Mouse (Mus musculus): ENCODE results near the gene Mapk1. TPM values are rescaled to one million over a fixed set of nuclear protein-coding genes. Genes with fewer than 3 reads are reported as not detected.

Gene Mapk1
- total RNA-seq, 2 experiments from 2014 or later: 284 to 293 TPM

DNA sequence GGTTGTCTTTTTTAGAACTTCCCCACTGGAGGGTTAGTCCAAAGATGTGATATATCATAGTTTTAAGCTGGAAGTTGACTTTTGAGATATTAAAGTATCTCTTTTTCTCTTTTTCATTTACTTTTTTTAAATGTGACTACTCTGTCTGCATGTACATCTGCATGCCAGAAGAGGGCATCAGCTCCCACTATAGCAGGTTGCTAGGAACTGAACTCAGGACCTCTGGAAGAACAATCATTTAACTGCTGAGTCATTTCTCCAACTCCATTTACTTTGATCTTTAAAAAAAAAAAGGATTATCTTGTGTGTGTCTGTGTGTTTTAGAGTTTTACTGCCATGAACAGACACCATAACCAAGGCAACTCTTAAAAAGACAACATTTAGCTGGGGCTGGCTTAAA lies 93.7 kb downstream of the Mapk1 start:
- no peak for DNase-seq
- intact Hi-C loops (cut with DNase I): no loop called here

DNA sequence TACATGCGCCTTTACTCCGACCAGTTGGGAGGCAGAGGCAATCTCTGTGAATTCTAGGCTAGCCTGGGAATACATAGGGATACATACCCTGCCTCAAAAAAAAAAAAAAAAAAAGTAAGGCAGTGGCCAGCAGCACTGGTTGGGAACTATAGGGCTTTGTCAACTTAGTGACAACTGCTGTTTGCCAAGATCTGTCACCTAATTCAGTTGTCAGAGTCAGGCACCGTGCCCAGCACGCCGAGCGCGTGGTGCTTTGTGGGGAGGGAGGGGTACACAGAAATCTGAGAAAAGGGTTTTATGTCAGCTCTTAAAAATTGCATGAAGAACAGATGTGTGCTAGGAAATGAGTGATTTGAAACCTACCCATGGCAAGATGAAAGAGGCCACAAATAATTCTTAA lies 94.9 kb downstream of the Mapk1 start:
- intact Hi-C loops (cut with DNase I): no loop called here
- peak; percentile 26 for DNase-seq

DNA sequence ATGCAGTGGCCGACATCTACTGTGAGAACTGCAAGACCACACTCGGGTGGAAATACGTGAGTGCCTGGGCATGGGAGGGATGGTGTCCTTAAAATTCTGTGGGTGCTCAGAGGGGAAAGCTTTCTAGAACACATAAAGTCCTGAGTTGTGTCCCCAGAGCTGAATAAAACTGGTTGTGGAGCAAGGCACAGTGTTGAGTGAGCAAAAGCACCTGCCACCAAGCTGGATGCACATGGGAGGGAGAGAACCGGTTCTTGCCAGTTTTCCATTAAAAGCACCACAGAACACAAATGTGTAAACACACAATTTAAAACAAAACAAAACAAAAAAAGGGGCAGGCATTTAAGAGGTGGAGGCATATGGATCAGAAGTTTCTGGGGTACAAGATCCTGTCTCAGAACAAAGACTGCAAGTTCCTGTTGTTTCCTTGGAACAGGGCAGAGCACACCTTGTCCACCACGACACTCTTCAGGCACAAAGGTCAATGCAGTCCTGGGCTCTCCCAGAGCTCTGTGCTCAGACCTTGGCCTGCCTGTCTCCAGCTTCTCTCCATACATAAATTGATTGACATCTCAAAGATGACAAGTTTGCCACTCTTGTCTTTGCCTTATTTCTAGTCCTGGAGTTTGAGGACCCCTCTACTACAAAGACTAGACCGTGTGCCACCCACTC lies 99.1 kb downstream of the Mapk1 start:
- DNase-seq: no peak
- intact Hi-C loops (cut with DNase I): no loop called here

DNA sequence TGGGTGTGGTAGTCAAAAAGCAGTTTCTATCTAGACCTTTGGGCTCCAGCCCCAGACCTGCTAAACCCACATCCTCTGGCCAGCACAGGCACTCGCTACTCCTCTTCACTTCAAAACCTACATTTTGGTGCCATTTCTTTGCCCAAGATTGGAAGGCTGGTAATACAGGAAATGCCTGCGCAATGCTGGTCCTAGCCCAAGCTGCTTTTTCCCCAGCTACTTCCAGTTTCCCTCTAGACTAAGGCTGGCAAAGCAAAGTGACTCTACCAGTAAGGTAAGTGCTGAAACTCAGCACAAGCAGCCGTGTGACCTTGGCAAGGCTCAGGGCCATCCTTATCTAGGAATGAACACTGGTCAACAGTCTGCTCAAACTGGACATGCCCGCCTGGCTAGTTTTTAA lies 102.5 kb downstream of the Mapk1 start:
- intact Hi-C loops (cut with DNase I): no loop called here
- no peak for DNase-seq

DNA sequence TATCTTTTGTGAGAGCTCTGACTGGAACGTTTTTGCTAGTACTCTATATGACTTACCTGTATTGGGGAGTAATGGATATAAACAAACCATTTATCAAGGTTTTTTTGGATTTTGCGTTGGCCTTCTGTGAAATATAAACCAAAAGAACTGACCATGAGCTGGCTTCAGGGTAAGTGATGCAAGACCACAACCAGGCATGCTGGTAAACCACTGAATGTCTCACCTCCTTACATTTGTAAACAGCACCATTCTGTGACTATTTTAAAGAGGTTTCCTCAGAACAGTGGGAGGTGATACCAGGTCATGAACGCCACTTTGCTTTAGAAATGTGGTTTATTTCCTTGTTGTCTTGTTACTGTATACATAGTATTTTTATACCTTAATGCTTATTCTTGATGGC lies 103.1 kb downstream of the Mapk1 start:
- intact Hi-C loops (cut with DNase I): no loop called here
- no peak for DNase-seq

DNA sequence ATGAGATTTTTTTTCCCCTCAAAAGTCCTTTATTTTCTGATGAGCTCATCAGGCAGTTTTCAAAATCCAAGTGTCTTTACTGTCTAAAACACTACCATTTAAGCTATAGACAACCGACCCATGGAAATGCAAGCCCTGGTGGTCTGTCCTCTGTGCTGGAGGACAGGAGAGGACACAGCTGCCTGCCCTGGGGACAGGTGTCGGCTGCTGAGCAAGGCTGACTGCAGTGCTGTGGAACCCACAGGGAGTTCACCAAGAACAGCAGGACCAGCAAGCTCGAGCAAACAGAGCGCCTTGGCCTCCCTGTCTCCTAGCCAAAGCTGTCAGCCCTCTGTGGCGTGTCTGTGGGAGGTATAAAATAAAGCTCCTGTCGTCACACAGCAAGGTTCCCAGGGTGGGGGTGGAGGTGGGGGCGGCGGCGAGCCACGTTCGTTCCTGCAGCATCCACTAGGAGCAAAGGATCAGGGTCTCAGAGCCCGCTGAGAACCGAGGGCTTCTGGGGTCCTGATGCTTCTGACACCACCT lies 103.5 kb downstream of the Mapk1 start:
- no peak for DNase-seq
- intact Hi-C loops (cut with DNase I): no loop called here

DNA sequence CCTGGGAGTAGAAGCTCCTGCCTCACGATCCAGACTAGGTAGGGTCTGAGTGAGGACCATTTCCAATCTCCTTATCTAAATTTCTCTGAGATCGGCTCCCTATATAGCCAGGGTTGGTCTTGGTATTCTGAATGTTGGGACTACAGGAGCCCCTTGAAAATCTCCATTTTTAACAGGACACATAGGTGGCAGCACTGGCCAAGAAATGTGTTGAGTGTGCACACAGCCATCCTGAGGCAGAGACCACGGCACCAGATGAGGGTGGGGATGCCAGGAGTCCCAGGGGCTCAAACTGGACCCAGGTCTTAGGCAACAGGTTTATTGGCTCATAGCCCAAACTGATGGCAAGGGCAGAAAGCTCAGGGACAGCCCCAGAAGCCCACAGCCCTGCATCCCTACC lies 105.2 kb downstream of the Mapk1 start:
- no peak for DNase-seq
- intact Hi-C loops (cut with DNase I): no loop called here

DNA sequence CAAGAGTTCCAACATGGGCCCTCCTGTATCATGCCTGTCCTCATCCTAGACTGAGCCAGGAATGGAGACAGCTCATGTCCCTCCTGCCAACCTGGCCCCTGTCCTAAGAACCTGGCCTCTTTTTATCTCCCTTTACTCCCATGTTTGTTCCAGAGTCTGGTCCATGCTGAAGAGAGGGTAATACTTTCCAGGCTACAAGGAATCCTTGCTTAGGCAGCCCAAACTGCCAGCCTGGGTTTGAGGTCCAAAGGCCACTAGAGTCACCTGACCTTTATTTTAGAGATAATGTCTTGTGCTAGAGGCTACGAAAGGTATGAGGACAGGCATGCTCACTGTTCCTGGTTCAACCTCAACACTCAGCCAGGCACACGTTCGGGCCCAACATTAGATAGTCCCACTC lies 113.8 kb downstream of the Mapk1 start:
- intact Hi-C loops (cut with DNase I): no loop called here
- no peak for DNase-seq

Other genes starting within 250 kb of the Mapk1 start
- 10 to 100 TPM; 11.4 to 12.6 TPM for gene Spag6l, start 153.9 kb upstream of the Mapk1 start, total RNA-seq (2021)
- gene Igll1, start 119.4 kb upstream of the Mapk1 start, total RNA-seq (2021): not detected
- gene Top3b, start 112.6 kb upstream of the Mapk1 start, total RNA-seq (2021): 10 to 100 TPM; 57.1 to 78.2 TPM
- under 1 TPM in 1 of 2 experiments, not detected in 1; 0.52 TPM for gene Vpreb1, start 112.5 kb upstream of the Mapk1 start, total RNA-seq (2021)
- 10 to 100 TPM; 23.8 to 25.8 TPM for gene Ppm1f, start 86.9 kb upstream of the Mapk1 start, total RNA-seq (2021)
- 100 to 1,000 TPM; 102 to 114 TPM for gene Ypel1, start 86.3 kb downstream of the Mapk1 start, total RNA-seq (2021)
- 10 to 100 TPM; 88.3 to 91.9 TPM for gene Ppil2, start 127.9 kb downstream of the Mapk1 start, total RNA-seq (2021)
- 1 to 10 TPM; 4.8 to 6.1 TPM for gene 2610318N02Rik, start 141.8 kb downstream of the Mapk1 start, total RNA-seq (2021)
- gene Sdf2l1, start 149.0 kb downstream of the Mapk1 start, total RNA-seq (2021): 10 to 100 TPM; 10.8 to 12.6 TPM
- gene Ydjc, start 161.2 kb downstream of the Mapk1 start, total RNA-seq (2021): 10 to 100 TPM; 71.3 to 74.5 TPM
- gene Ccdc116, start 163.8 kb downstream of the Mapk1 start, total RNA-seq (2021): 1 to 10 TPM; 8.9 to 9.3 TPM
- 100 to 1,000 TPM; 161 to 164 TPM for gene Ube2l3, start 219.3 kb downstream of the Mapk1 start, total RNA-seq (2021)
- 1 to 10 TPM; 2.8 to 3.2 TPM for gene Rimbp3, start 225.2 kb downstream of the Mapk1 start, total RNA-seq (2021)

Data from left cerebral cortex, postnatal 4 days (tissue).